Mouse (Mus musculus): ENCODE results near the gene Zfp385a. TPM values are rescaled to one million over a fixed set of nuclear protein-coding genes. Genes with fewer than 3 reads are reported as not detected.

The Zfp385a gene
- polyA plus RNA-seq, 1 experiment from 2014 or later: 5.6 TPM

DNA sequence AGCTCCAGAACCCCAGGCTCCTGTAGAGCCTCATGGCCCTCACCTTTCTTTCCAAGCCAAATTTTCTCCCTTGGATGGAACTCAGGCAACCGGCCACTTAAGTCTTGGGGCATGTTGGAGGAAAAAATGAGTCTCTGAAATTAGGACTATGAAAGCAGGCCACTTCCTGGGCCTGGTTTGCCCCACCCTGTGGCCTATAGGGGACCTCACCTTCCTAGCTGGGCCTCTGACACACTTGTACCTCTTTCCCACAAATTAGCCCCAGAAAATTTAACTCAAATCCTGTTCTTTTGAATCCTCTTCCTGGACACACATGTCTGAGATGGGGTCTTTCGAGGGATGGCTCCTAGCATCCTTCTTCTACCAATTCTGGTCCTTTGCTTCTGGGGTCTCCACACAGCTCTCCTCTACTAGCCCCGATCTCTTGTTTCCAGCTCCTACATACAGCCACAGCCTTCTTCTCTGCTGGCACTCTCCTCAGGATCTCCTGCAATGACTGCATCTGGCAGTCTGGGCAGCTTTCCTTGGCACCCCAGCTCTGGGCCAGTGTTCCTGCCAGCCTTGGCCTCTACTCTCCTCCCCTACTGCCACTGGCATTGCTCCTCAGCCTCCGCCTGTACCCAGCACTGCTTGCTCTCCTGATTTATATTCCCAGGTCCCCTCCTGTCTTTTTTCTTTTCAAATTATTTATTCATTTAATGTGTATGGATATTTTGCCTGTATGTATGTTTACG is 20.1 kb upstream of the Zfp385a start:
- 85% methylated on average over 5 of the region's 5 CpGs for WGBS
- H3K4me3 ChIP-seq (replicated peaks): no peak overlapping the region
- no peaks in the 10 kb centered on the region for H3K27me3 ChIP-seq (replicated peaks)
- no peak overlapping the region for H3K9ac ChIP-seq
- H3K9me3 ChIP-seq: no peaks in the 10 kb centered on the region
- ATAC-seq: no peak
- H3K4me1 ChIP-seq (replicated peaks): peaks cover 26% of the 10 kb centered on the region
- H3K27ac ChIP-seq: no peak overlapping the region
- no peak overlapping the region for H3K4me2 ChIP-seq (replicated peaks)
- peaks cover 13% of the 10 kb centered on the region; the same call in 1 of the 2 replicates for H3K36me3 ChIP-seq

DNA sequence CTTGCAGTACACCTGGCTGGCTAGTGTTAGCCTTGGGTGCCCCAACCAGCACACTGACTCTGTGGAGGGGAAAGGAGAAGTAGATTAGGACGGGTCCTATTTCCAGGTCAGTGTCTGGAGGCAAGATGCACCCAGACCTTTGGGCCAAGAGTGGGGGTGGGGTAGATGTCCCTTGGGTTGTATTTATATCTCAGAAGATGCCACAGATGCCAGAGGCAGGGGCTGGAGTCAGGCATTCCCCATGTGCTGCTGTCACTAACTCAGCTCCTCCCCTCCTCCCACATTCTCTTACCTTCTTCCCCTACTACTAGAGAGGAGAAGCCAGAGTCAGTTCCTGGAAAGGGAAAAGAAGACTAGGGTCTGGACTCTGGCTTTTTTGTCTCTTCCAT is 19.2 kb upstream of the Zfp385a start:
- H3K9ac ChIP-seq: no peak overlapping the region
- H3K27me3 ChIP-seq (replicated peaks): no peaks in the 10 kb centered on the region
- no peaks in the 10 kb centered on the region for H3K9me3 ChIP-seq
- no peak overlapping the region for H3K4me2 ChIP-seq (replicated peaks)
- 0 out of 2 replicates have a peak, but pooled peaks have one; percentile 3 for ATAC-seq
- H3K36me3 ChIP-seq: peaks cover 13% of the 10 kb centered on the region; the same call in 1 of the 2 replicates
- H3K27ac ChIP-seq: no peak overlapping the region
- no peak overlapping the region for H3K4me3 ChIP-seq (replicated peaks)
- peaks cover 20% of the 10 kb centered on the region for H3K4me1 ChIP-seq (replicated peaks)
- WGBS: 52% methylated on average over 1 of the region's 1 CpGs

DNA sequence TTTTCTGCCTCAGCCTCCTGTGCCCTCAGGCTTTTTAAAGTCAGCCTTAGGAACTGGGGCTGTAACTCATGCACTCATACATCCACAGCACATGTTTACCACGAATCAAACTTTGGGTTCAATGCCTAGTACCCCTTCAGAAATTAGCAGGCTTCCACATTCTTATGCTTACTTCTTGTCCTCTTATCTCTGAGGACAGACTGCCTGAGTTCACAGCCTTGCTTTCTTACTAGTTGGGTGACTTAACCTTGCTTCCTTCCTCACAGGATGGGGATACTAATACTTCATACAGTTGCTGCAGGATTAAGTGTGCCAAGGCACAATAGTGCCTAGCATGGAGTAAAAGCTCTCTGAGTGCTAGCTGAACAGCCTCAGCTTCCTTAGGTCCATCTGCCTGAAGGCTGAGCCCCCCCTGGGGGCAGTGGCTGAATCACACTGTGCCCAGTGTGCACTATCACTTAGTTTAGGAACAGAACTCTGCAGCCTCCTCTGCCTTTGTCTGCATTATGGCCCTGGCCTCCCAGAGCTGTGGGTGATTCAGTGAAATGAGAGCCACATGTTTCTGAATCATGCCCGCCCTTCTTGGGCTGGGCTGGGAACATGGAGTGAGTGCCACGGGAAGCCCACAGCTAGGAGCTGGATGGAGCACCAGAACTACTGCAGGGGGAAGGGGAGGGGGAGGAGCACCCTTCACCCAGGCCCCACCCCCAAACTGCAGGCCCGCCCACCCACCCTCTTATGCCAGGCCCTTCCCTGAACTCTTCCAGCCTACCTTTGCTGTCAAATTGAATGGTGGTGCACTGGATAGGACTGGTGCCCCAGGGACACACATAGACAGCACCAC is 18.6 kb upstream of the Zfp385a start:
- 53% methylated on average over 4 of the region's 4 CpGs for WGBS
- Histone ChIP-seq H3K4me1 (replicated peaks) (peaks cover 19% of the 10 kb centered on the region; the same call in 1 of the 2 replicates), H3K27ac (no peak overlapping the region), H3K4me2 (replicated peaks) (no peak overlapping the region), H3K36me3 (peaks cover 13% of the 10 kb centered on the region; the same call in 1 of the 2 replicates), H3K27me3 (replicated peaks) (no peaks in the 10 kb centered on the region), H3K9ac (no peak overlapping the region), H3K4me3 (replicated peaks) (no peak overlapping the region), H3K9me3 (no peaks in the 10 kb centered on the region)
- peak; percentile 54 for ATAC-seq

DNA sequence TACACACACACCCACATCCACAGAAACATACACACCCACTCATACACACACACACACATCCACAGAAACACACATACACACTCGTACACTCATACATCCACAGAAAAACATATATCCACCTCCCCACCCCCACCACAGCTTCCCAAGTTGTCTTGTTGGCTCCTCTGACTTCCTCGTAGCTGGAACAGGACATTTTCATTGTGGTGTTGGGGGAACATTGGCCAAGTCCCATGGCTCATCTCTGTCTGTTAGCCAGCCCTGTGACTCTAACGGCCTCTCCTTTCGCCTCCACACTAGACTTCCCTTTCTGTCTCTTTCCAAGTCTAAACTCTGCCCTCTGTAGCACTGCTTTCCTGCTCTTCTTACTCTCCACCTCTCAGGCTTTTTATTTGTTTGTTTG is 17.9 kb upstream of the Zfp385a start:
- H3K4me1 ChIP-seq (replicated peaks): peaks cover 19% of the 10 kb centered on the region; the same call in 1 of the 2 replicates
- peaks cover 13% of the 10 kb centered on the region; the same call in 1 of the 2 replicates for H3K36me3 ChIP-seq
- no peak overlapping the region for H3K4me3 ChIP-seq (replicated peaks)
- H3K27ac ChIP-seq: no peak overlapping the region
- no peaks in the 10 kb centered on the region for H3K9me3 ChIP-seq
- ATAC-seq: no peak
- WGBS: 86% methylated on average over 4 of the region's 4 CpGs
- H3K27me3 ChIP-seq (replicated peaks): no peaks in the 10 kb centered on the region
- no peak overlapping the region for H3K9ac ChIP-seq
- H3K4me2 ChIP-seq (replicated peaks): no peak overlapping the region

DNA sequence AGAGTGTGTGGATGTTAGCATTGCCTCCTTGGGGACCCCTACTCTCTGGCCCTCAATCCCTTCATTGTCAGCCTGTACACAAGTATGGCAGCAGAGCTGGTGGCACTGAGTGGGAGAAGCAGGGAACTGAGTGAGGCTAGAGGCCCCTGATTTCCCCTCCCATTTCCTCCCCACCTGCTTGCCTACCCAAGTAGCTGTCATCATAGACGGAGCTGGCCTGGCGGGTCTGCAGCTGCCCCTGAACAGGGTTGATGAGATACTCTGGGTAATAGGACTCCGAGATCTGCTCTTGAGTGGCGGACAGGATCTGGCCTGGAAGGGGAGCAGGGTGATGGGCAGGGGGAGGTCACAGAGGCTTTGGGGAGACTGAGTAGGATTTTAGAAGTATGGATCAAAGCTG is 16.2 kb upstream of the Zfp385a start:
- Histone ChIP-seq H3K4me3 (replicated peaks) (no peak overlapping the region), H3K36me3 (peaks cover 25% of the 10 kb centered on the region), H3K4me2 (replicated peaks) (no peak overlapping the region), H3K27ac (no peak overlapping the region), H3K27me3 (replicated peaks) (no peaks in the 10 kb centered on the region), H3K9ac (no peak overlapping the region), H3K4me1 (replicated peaks) (peaks cover 16% of the 10 kb centered on the region; the same call in 1 of the 2 replicates), H3K9me3 (no peaks in the 10 kb centered on the region)
- ATAC-seq: no peak
- 78% methylated on average over 4 of the region's 4 CpGs for WGBS

DNA sequence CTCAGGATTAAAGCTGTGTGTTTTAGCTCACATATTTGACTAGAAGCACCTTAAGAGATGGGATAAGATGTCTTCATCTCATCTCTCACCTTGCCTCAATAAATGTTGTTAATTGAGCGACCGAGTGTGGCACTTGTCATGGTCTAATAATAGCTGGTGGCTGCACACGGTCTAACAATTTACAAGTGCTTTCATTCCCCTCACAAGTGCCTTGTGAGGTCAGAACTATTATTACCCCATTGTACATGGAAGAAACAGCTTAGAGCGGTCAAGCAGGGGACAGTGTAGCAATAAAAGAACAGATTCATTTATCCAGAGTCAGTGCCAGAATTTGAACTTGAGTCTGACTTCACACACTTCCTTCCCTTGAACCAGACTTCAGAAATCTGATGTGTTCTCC is 15.5 kb upstream of the Zfp385a start:
- 86% methylated on average over 4 of the region's 4 CpGs for whole genome bisulfite sequencing
- Histone ChIP-seq H3K4me1 (replicated peaks) (peaks cover 16% of the 10 kb centered on the region; the same call in 1 of the 2 replicates), H3K9ac (no peak overlapping the region), H3K4me2 (replicated peaks) (no peak overlapping the region), H3K27me3 (replicated peaks) (no peaks in the 10 kb centered on the region), H3K4me3 (replicated peaks) (no peak overlapping the region), H3K27ac (no peak overlapping the region), H3K36me3 (peaks cover 32% of the 10 kb centered on the region), H3K9me3 (no peaks in the 10 kb centered on the region)
- no peak for ATAC-seq

DNA sequence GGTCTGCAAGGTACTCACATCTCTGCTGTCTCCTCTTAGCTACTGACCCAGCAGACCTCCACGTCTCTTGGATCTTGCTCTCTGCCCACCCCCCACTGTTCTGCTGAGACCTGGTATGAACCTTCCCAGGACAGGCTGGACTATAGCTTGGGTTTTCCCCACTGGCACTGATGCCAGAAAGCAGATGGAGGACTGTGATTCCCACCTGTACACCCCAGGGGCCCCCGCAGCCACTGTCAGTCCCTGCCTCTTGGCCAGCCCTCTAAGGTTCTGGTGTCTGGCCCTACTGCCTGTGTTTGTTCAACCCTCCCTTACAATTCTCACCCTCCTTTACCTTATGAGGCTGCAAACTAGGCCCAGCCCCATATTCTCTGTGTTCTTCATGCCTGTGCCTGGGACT is 14.8 kb upstream of the Zfp385a start:
- Histone ChIP-seq H3K36me3 (peaks cover 36% of the 10 kb centered on the region), H3K27me3 (replicated peaks) (no peaks in the 10 kb centered on the region), H3K9me3 (no peaks in the 10 kb centered on the region), H3K4me3 (replicated peaks) (no peak overlapping the region), H3K27ac (no peak overlapping the region), H3K4me2 (replicated peaks) (no peak overlapping the region), H3K9ac (no peak overlapping the region), H3K4me1 (replicated peaks) (peaks cover 14% of the 10 kb centered on the region; the same call in 1 of the 2 replicates)
- WGBS: 87% methylated on average over 2 of the region's 2 CpGs
- no peak for ATAC-seq

DNA sequence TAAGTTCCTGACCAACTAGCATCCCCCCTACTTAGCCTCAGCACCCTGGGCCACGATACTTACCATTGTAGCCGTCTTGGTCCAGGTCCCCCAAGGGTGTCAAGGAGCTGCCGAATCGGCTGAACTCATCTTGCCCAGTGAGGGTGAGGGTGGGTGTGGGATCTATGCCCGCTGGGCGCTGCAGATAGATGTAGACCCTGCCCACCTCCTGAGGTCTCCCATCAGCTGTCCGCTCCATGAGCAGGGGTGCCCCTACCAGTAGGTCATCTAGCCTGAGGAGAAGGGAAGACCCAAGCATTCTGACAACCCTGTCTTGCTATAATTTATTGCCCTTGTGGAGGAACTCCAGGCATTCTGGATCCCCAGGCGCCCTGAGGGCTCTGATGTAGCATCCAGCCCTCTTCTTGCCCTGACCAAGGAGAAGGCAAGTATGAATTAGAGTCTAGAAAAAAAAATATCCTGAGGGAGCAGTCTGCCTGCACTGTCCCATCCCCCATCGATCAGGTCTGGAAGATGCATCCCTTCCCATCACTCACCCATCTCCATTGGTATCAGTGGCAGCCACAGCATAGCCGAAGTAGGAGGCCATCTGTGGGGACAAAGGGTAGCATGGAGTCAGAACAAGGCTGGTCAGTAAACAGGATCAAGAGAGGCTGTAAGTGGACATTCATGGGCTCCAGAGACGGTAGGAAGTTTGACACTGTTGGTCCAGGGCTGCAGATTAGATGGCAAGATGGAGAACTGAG is 13.8 kb upstream of the Zfp385a start:
- ATAC-seq: no peak
- WGBS: 90% methylated on average over 11 of the region's 11 CpGs
- peaks cover 40% of the 10 kb centered on the region for H3K36me3 ChIP-seq

DNA sequence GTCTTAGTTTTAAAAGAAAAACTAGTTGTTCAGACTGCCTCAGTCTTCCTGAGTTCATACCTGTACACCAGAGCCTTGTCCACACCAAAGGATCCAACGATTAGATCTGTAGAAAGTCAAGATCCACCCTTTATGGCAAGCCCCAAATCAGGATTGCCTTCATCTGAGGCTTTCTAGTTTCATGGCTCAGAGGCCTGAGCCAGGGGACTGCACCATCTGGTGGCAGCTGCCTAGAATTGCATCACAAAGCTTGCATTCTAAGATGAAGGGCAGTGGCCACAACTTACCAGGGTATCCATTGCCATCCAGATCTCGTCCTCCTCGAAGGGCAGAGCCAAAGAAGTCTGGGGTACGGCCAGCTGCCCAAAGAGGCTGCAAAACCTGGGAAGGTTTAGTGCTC is 13.0 kb upstream of the Zfp385a start:
- Histone ChIP-seq H3K4me3 (replicated peaks) (no peak overlapping the region), H3K4me1 (replicated peaks) (no peaks in the 10 kb centered on the region), H3K27ac (no peak overlapping the region), H3K4me2 (replicated peaks) (no peak overlapping the region), H3K9ac (no peak overlapping the region), H3K27me3 (replicated peaks) (no peaks in the 10 kb centered on the region), H3K9me3 (no peaks in the 10 kb centered on the region), H3K36me3 (peaks cover 40% of the 10 kb centered on the region)
- WGBS: 40% methylated on average over 4 of the region's 4 CpGs
- peak; percentile 34; the same call in 1 of the 2 replicates for ATAC-seq

More for the DNA sequence above, 13.8 kb upstream of the Zfp385a start:
- Histone ChIP-seq H3K9ac (no peak overlapping the region), H3K4me1 (replicated peaks) (peaks cover 5% of the 10 kb centered on the region; the same call in 1 of the 2 replicates), H3K4me3 (replicated peaks) (no peak overlapping the region), H3K9me3 (no peaks in the 10 kb centered on the region), H3K27ac (no peak overlapping the region), H3K4me2 (replicated peaks) (no peak overlapping the region), H3K27me3 (replicated peaks) (no peaks in the 10 kb centered on the region)

DNA sequence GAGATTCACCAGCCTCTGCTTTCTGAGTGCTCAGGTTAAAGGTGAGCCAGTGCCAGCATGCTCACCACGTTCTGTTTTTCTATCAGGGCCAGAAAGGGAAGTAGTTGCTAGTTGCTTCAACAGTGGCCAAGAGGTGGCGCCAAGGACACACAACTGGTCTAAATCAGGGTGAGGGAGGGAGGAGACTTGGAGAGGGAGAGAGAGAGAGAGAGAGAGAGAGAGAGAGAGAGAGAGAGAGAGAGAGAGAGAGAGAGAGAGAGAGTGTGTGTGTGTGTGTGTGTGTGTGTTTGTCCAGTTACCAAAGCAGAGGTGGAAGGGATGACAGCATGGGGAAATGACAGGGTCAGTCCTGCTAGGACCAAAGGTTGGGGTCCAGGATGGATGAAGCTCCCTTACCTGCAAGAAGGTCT is 7.4 kb upstream of the Zfp385a start:
- Histone ChIP-seq H3K36me3 (peaks cover 46% of the 10 kb centered on the region), H3K4me1 (replicated peaks) (no peaks in the 10 kb centered on the region), H3K4me2 (replicated peaks) (no peak overlapping the region), H3K9ac (no peak overlapping the region), H3K9me3 (no peaks in the 10 kb centered on the region), H3K27ac (no peak overlapping the region), H3K4me3 (replicated peaks) (no peak overlapping the region), H3K27me3 (replicated peaks) (0 out of 2 replicates have a peak, but pooled peaks cover under 1% of the 10 kb centered on the region)
- ATAC-seq: peak; percentile 55
- WGBS: 11% methylated on average over 2 of the region's 2 CpGs

DNA sequence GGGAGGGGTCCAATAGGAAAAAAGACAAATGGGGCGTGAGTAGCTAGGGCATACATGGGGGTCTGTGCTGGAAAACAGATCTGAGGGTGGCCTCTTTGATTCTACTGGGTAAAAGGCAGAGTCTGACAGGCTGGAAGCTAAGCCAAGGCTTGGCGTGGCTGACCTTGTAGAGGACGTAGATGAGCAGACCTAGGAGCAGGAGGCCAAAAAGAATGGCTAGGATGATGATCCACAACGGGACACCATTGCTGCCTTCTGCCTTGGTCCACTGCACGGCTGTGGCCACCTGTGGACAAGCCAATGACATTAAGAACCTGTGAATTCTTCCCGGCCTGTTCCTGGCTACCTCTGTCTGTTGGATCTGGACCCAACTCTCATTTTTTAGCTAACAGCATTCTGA is 5.9 kb upstream of the Zfp385a start:
- H3K4me1 ChIP-seq (replicated peaks): no peaks in the 10 kb centered on the region
- H3K27ac ChIP-seq: no peak overlapping the region
- WGBS: 83% methylated on average over 6 of the region's 6 CpGs
- ATAC-seq: no peak
- H3K4me2 ChIP-seq (replicated peaks): no peak overlapping the region
- no peak overlapping the region for H3K9ac ChIP-seq
- peaks cover 32% of the 10 kb centered on the region for H3K36me3 ChIP-seq
- no peak overlapping the region for H3K4me3 ChIP-seq (replicated peaks)
- no peaks in the 10 kb centered on the region for H3K9me3 ChIP-seq
- peaks cover 16% of the 10 kb centered on the region; the same call in 1 of the 2 replicates for H3K27me3 ChIP-seq (replicated peaks)

DNA sequence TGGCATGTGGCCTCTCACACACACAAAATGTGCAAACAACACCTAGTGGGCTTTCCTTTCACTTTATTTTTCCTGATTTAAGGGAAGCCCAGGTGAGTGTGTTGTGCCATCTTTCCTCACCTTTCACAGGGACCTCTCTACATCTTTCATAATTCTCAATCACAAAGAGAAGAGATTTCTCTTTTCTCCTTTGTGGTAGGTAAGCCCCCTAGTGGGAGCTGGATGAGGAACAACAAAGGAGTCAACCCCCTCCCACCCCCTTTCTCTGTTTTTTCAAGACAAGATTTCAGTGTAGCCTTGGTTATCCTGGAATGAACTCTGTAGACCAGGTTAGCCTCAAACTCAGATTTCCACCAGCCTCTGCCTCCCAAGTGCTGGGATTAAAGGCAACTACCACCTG is 3.7 kb upstream of the Zfp385a start:
- Histone ChIP-seq H3K9ac (no peak overlapping the region), H3K4me1 (replicated peaks) (peaks cover 11% of the 10 kb centered on the region), H3K27ac (no peak overlapping the region), H3K4me2 (replicated peaks) (no peak overlapping the region), H3K4me3 (replicated peaks) (no peak overlapping the region), H3K36me3 (peaks cover 21% of the 10 kb centered on the region), H3K27me3 (replicated peaks) (peaks cover 35% of the 10 kb centered on the region), H3K9me3 (no peaks in the 10 kb centered on the region)
- no peak for ATAC-seq

Measured in intestine, embryonic 15.5 days (tissue).